Mouse (Mus musculus) cerebellum, adult 11-12 months (tissue): ENCODE data around the gene Sf1.

Experiments used
- DNase-seq: peaks from one replicate; pipeline ENCODE4 v3.0.0; 2022

Gene Sf1

GRCm38 (mm10) chr19:6400096-6401086, 36.9 kb downstream of the Sf1 start:
- DNase-seq, result no peak

DNA sequence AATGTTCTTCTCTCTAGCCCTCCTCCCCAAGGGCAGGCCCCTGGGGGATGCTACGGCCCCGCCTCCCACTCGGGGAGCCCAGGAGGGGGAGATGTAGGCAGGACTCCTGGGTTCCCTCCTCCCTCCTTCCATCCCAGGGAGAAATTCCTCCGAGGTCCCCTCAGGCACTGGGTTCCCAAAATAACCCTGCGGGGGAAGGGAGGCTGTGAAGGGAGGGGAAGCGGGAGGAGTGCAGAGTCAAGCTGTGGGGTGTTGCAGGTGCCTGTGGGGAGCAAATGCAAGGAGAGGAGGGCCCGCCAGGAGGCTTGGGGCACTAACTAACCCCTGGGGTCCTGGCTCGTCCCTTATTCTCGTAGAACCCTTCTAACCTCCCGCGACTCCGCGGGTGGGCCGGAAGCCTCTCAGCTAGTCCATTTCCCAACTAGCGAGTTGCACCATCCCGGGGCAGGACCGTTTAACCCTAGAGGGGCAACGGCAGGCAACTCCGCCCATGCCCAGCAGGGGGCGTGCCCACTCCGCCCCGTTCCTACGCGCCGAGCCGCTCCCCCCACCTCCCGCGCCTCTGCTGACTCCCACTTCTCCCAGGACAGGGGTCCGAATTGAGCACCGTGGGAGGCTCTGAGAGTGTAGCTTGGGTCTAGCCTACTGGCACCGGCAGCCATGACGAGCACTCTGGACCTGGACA, 37.8 kb downstream of the Sf1 start:
- peak; percentile 76 for DNase-seq

- no peak for DNase-seq
These were observed 38.5 kb downstream of the Sf1 start for GRCm38 (mm10) chr19:6401951-6402350.

DNA sequence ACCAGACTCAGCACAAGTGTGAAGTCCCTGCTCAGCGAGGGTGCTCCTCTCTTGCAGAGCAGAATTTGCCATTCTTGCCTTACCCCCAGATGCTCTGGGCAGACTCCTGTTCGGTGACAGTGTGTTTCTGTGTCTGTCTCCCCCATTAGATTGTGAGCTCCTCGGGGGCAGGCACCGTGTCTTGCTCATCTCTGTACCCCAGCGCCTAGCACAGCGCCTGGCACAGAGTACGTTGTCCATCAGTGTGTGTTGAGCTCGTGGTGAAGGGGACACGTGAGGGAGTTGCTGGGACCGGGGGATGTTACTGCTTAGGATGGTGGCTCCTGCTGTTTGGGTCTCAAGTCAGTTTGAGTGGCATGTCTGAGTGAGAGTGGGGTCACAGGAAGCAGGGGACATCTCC, 40.4 kb downstream of the Sf1 start:
- no peak for DNase-seq

DNA sequence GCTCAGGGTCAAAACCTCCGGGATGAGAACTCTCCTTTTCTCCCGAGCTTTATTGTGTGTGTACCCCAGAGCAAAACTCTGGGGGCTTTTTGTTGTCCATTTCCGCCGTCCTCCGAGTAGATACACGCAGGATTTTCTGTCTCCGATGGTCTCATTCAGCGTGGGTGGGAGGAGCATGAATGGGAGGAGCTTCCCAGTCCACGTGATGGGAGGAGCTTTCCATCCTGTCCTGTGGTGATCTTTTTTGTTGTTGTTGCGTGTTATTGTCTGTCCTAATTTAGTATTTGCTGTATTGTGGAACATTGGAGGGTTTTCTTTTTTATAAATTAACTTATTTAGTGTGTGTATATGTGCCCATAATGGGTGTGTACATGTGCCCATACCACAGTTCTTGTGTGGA, 41.9 kb downstream of the Sf1 start:
- no peak for DNase-seq

- no peak for DNase-seq
These were observed 43.6 kb downstream of the Sf1 start for GRCm38 (mm10) chr19:6407109-6407508.

DNA sequence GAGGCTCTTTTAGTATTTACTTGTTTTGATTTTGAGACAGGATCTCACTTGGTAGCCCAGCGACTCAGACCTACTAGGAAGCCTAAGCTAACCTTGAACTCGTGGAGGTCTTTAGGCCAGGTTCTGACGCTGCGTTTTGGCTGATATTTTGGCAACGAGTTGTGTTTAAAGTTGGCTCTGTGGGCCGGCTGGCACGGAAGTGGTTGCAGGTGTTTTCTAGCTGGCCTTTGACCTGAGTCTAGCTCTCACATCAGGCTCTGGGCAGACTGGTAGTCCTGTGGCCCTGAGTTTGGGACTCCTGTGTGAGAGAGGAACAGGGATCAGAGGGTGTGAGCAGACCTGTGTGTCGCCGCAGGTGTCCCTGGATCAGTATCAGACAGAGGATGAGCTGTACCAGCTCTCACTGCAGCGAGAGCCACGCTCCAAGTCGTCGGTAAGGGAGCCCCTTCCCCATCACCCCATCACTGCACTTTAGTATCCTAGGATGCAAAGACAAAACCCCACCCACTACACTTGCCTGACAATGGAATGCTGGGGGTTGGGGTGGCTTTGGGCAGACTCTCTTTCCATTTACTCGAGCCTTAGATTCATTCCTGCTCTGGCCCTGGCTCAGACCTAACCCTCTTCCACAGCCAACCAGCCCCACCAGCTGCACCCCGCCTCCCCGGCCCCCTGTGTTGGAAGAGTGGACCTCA, 44.5 kb downstream of the Sf1 start:
- DNase-seq, result no peak

- no peak for DNase-seq
These were observed 45.3 kb downstream of the Sf1 start for GRCm38 (mm10) chr19:6408749-6409148.

GRCm38 (mm10) chr19:6409176-6409575, 45.7 kb downstream of the Sf1 start:
- no peak for DNase-seq

DNA sequence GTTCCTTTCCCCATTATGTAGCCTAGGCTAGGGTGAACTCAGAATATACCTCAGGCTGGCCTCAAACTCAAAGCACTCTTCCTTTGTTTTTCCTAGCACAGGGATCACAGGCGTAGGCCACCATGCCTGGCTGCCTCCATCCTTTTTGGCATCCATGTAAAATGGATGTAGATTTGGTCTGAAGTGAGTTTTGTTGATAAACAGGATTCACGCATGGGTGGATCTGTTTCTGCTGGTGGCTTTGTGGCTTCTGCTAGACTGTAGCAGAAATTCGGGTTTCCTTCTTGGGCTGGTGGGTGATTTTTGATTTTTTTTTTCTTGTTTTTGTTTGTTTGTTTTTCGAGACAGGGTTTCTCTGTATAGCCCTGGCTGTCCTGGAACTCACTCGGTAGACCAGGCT, 46.4 kb downstream of the Sf1 start:
- DNase-seq, result no peak

DNA sequence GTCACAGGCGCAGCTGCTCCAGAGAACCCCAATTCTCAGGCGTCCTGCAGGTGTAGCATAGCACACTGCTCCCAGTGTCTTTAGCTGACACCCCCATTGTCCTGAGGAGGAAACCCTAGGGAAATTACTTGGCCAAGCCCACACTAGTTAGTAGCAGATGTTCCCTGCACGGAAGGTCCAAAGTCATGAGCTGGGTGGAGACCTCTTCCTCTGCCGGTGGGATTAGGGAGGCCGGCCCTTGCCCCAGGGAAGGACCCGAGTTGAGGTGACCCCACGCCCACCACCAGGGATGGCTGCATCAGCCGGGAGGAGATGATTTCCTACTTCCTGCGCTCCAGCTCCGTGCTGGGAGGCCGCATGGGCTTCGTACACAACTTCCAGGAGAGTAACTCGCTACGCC, 49.3 kb downstream of the Sf1 start:
- peak; percentile 16 for DNase-seq

DNA sequence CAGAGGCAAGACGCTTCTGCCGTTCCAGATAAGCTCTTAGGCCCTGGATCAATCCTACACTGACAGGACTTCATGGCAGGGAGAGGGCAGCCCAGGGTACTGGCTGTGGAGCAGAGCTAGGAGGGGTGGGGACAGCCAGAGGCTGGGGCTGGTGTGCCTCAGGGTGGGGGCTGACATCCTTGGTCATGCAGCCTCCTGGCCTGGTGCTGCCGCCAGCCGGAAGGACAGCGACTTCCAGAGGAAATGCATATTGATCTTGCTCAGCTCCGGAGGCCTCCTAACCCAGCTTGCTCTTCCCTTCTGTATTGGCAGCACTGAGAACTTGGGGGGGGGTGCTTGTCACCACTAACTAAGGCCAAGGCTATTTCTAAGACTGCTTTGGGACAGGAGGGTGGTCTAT, 52.0 kb downstream of the Sf1 start:
- peak; percentile 27 for DNase-seq

- DNase-seq, result peak; percentile 43
These were observed 52.8 kb downstream of the Sf1 start for GRCm38 (mm10) chr19:6416124-6416770.

DNA sequence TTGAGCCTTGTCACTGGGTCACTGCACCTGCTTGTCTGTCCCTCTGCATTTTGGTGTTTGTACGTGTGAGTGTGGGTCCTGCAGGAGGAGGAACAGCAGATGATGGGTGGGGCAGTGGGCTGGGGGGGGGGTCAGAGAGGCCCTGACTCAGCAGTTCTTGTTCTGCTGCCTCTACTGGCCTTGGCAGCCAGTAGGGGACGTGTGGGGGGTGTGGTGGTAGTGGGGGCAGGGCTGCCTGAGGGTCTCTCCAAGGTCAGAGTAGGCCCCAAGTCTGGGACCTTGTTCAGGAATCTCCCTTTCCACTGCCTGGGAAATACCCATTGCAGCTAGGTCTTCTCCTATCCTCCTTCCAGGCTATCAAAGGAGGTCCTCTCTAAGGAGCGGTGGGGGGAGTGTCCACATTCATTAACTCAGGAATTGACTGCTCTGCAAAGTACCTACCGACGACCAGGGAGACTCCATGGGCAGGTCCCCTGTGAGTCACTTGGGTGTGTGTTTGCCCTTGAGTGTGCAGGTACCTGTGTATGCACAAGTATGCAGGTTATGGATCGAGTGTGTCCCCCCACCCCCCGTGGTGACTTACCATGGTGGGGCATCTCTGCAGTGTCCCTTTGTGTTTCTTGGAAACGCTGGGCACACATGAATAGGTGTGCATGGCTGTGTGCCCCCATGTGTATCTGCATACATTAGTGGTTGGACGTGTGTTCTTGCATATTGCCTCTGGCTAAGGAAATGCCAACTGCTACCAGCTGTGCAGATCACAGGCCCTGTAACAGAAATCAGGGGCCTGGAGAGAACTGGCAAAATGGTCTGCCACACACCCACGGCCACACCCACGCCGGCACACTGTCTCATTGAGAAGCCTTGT, 53.6 kb downstream of the Sf1 start:
- peak; percentile 67 for DNase-seq

DNA sequence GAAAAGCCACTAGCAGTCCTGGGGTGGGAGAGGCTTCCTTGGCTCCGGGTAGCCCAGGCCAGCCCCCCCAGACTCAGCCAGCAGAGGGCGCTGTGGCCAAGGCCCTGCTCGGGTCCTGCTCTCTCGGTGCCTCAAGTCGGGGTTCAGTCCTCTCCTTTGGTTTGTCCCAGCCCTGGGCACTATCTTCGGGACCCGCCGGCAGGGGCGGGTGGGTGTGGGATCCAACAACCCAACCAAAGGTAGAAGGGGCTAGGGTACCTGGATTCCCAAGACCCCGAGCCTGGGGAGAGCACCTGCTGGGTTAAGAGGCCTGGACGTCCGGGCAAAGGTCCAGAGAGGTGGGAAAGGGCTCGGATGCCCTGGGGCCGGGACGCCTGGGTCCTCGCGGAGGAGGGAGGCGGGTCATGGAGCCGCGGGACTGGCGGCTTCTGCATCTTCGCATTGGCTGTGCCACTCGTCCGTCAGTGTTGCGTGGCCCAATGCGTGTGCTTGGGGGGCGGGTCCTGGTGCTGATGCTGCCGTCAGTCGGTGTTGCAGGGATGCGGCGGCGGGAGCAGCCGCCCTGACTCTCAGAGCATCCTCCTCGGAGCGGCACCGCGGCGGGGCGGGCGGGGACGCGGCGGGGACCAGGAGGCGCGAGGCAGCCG, 54.9 kb downstream of the Sf1 start, which contains the start of gene Nrxn2:
Nrxn2 (plus strand) TSS at position 499 of the 647 bp plus-strand sequence.
- peak; percentile 97 for DNase-seq

- DNase-seq, result peak; percentile 75
These were observed 55.6 kb downstream of the Sf1 start for GRCm38 (mm10) chr19:6418984-6419692.

GRCm38 (mm10) chr19:6419805-6420310, 56.4 kb downstream of the Sf1 start:
- peak; percentile 61 for DNase-seq

DNA sequence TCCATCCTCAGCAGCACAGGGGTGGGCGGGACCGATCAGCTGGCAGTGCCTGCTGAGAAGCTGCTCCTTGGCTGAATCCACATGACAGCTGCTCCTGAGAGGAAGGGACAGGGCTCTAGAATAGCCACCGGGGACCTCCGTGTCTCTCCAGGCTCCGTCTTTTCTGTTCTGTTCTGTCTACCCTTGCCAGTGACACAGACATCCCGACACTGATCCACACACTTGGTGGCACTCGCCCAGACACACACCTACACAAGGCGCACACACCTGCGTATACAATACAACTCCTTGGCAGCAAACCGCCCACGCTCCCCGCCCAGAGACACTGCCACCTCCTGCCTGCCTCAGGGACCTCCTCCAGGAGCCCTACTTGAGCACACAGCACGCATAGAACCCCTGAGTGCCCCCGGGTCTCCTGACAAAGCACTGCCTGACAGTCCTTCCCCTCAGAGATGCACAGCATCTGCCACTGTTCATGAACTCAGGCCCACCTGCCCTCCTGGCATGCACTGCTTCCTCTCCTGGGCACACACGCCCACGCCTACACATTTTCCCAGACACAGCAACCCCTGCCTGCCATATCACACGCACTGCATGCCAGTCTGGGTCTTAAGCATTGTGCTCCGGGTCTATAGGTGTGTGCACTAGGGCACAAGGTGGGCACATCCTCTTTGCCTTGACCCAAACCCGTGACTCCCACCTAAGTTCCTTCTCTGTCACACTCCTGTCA, 57.2 kb downstream of the Sf1 start:
- peak; percentile 79 for DNase-seq

DNA sequence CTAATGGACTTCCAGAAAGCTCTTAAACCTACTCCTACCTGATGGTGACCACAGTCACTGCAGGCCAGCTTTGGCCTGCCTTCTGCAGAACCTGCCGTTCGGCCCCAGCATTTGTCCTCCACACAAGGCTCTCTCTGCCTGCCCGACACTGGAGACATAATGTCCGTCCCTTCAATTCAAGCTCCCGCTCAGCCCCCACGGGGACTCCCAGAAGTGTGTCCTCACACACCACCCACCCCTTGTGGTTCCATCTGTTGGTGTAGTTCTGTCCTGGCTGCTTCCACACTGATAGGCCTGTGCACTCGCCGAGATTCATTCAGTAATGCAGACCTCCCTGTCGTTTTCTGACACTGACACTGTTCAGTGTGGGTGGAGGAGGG, 57.7 kb downstream of the Sf1 start:
- peak; percentile 55 for DNase-seq

GRCm38 (mm10) chr19:6422014-6422413, 58.5 kb downstream of the Sf1 start:
- peak; percentile 54 for DNase-seq
